Mouse (Mus musculus): Measurements from ENCODE around the gene 4930438A08Rik. TPM values are rescaled to one million over a fixed set of nuclear protein-coding genes. Genes with fewer than 3 reads are reported as not detected.

The 4930438A08Rik gene
- polyA plus RNA-seq, 1 experiment from 2014 or later = 0.08 TPM

DNA sequence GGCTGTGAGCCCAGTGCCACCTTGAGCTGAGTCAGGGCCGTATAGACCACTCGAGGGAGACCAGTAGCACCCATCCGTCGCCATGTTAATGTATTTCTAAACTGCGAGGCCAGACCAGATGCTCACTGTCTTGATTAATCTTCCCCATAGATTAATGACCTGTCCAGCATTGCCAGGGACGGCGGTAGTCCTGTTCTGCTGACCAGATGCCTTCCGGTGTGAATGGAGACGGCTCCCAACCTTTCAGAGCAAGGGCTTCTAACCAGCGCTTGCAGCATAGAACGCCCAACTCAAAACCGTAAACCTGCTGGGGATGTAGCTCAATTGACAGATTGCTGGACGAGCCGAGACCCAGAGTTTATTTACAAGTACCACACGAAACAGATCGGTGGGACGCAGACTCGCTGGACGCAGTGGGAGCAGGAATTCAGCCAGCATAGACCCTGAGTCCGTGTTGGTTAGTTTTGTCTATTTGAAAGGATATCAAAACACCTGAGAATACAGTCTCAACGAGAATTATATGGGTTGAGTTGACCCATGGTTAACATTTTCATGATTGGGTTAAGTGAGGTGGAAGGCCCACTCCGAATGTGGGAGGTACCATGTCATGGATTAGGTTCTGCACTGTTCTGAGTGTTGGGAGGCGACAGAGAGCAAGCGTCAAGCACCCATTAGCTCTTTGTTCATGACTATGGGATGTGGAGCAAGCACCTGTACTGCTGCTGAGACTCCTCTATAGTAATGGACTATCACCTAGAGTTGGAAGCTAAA, 49.2 kb downstream of the 4930438A08Rik start:
- Histone ChIP-seq H3K9me3 (ENCODE audit: control insufficient read depth, low read length) (no peaks in the 10 kb centered on the region), H3K4me3 (ENCODE audit: low read depth, low read length) (peak overlapping the region; percentile 73), H3K27me3 (ENCODE audit: control insufficient read depth, insufficient read depth, low read length) (no peaks in the 10 kb centered on the region), H3K27ac (ENCODE audit: low read depth, low read length) (peak overlapping the region; percentile 92), H3K36me3 (ENCODE audit: control insufficient read depth, insufficient read depth, low read length) (no peaks in the 10 kb centered on the region; the same call in 1 of the 2 replicates), H3K9ac (ENCODE audit: low read length) (peak overlapping the region; percentile 83), H3K4me2 (ENCODE audit: low read depth, low read length, severe bottlenecking) (peak overlapping the region; percentile 76), H3K4me1 (replicated peaks; ENCODE audit: control insufficient read depth, insufficient read depth, low read length) (peaks cover 6% of the 10 kb centered on the region; the same call in 1 of the 2 replicates)
- ATAC-seq (replicated peaks; ENCODE audit: low FRiP score) = no peak
- WGBS = 17% methylated on average over 24 of the region's 24 CpGs
- DNase-seq (ENCODE audit: low spot score) = no peak

DNA sequence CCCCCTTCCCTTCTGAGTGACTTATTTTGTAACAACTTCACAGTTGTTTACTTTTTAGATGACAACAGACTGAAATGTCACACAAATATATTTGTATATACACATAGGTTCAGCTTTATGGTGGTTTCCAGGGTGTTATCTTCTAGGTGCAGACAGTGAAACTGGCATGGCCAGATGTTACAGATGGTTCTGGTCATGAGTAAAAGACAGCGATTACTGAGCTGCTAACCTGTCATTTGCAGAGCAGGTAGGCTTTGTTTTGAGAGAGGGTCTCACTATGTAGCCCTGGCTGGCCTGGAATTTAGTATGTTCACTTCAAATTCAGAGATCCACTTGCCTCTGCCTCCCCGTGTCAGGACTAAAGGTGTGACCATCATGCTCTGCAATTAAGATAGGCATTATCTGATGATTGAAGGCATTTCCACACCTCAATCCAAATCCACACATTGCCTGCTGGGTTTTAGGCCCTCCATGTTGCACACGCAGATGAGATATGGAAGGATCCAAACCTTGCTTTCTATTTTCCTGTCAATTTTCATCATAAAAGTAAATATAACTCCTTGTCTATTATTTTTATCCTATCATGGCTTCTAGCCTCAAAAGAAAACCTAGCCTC, 50.1 kb downstream of the 4930438A08Rik start:
- Histone ChIP-seq H3K9me3 (ENCODE audit: control insufficient read depth, low read length) (no peaks in the 10 kb centered on the region), H3K4me1 (replicated peaks; ENCODE audit: control insufficient read depth, insufficient read depth, low read length) (peaks cover 12% of the 10 kb centered on the region; the same call in 1 of the 2 replicates), H3K9ac (ENCODE audit: low read length) (no peak overlapping the region), H3K27me3 (ENCODE audit: control insufficient read depth, insufficient read depth, low read length) (no peaks in the 10 kb centered on the region), H3K4me2 (ENCODE audit: low read depth, low read length, severe bottlenecking) (no peak overlapping the region), H3K27ac (ENCODE audit: low read depth, low read length) (no peak overlapping the region), H3K4me3 (ENCODE audit: low read depth, low read length) (no peak overlapping the region), H3K36me3 (ENCODE audit: control insufficient read depth, insufficient read depth, low read length) (no peaks in the 10 kb centered on the region; the same call in 1 of the 2 replicates)
- ATAC-seq (replicated peaks; ENCODE audit: low FRiP score) = no peak
- no peak for DNase-seq (ENCODE audit: low spot score)
- WGBS = 85% methylated on average over 3 of the region's 3 CpGs

DNA sequence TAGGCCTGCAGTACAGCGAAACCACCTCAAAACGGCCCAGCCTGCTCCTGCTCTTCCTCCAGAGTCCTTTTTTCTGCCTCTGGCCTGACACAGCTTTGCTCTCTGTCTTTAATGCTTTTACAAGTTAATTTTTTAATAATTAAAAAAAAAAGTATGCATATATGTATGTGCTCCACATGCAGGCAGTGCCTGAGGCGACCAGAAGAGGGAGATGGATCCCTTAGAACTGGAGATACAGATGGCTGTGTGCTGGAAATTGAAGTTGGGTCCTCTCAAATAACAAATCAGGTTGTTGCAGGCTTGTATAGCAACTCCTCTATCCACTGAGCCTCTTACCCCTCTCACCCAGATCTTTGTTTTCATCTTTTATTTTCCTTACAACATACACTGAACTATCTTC, 52.2 kb downstream of the 4930438A08Rik start:
- ATAC-seq (replicated peaks; ENCODE audit: low FRiP score) (no peak), DNase-seq (ENCODE audit: low spot score) (no peak)
- Histone ChIP-seq H3K27ac (ENCODE audit: low read depth, low read length) (no peak overlapping the region), H3K36me3 (ENCODE audit: control insufficient read depth, insufficient read depth, low read length) (no peaks in the 10 kb centered on the region; the same call in 1 of the 2 replicates), H3K27me3 (ENCODE audit: control insufficient read depth, insufficient read depth, low read length) (no peaks in the 10 kb centered on the region), H3K9me3 (ENCODE audit: control insufficient read depth, low read length) (no peaks in the 10 kb centered on the region), H3K9ac (ENCODE audit: low read length) (no peak overlapping the region), H3K4me2 (ENCODE audit: low read depth, low read length, severe bottlenecking) (no peak overlapping the region), H3K4me3 (ENCODE audit: low read depth, low read length) (no peak overlapping the region), H3K4me1 (replicated peaks; ENCODE audit: control insufficient read depth, insufficient read depth, low read length) (peaks cover 17% of the 10 kb centered on the region; the same call in 1 of the 2 replicates)
- 93% methylated on average over 3 of the region's 3 CpGs for WGBS

DNA sequence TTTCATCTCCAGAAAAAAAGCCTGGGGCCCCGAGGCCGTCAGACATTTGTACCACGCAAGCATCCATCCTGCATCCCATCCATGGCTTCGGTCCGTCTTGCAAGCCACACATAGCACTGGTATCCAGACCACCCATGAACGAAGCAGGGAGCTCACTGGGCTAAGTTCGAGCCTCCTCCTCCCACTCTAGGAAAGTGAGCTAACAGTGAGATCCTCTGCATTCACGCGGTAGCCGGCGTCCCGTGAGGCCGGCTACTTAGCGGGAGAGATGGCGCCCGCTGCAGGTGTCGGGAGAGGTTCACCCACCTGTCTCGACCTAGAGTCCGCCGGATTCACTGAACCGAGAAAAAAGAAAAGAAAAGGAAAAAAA, 55.3 kb downstream of the 4930438A08Rik start:
- H3K9me3 ChIP-seq (ENCODE audit: control insufficient read depth, low read length) = no peaks in the 10 kb centered on the region
- peak; percentile 43 for ATAC-seq (replicated peaks; ENCODE audit: low FRiP score)
- 0% methylated on average over 21 of the region's 21 CpGs for WGBS
- no peaks in the 10 kb centered on the region; the same call in 1 of the 2 replicates for H3K36me3 ChIP-seq (ENCODE audit: control insufficient read depth, insufficient read depth, low read length)
- H3K9ac ChIP-seq (ENCODE audit: low read length) = peak overlapping the region; percentile 89
- H3K27me3 ChIP-seq (ENCODE audit: control insufficient read depth, insufficient read depth, low read length) = no peaks in the 10 kb centered on the region
- DNase-seq (ENCODE audit: low spot score) = no peak
- H3K4me1 ChIP-seq (replicated peaks; ENCODE audit: control insufficient read depth, insufficient read depth, low read length) = peaks cover 11% of the 10 kb centered on the region; the same call in 1 of the 2 replicates
- H3K4me2 ChIP-seq (ENCODE audit: low read depth, low read length, severe bottlenecking) = peak overlapping the region; percentile 92
- H3K27ac ChIP-seq (ENCODE audit: low read depth, low read length) = peak overlapping the region; percentile 37
- H3K4me3 ChIP-seq (ENCODE audit: low read depth, low read length) = peak overlapping the region; percentile 87

DNA sequence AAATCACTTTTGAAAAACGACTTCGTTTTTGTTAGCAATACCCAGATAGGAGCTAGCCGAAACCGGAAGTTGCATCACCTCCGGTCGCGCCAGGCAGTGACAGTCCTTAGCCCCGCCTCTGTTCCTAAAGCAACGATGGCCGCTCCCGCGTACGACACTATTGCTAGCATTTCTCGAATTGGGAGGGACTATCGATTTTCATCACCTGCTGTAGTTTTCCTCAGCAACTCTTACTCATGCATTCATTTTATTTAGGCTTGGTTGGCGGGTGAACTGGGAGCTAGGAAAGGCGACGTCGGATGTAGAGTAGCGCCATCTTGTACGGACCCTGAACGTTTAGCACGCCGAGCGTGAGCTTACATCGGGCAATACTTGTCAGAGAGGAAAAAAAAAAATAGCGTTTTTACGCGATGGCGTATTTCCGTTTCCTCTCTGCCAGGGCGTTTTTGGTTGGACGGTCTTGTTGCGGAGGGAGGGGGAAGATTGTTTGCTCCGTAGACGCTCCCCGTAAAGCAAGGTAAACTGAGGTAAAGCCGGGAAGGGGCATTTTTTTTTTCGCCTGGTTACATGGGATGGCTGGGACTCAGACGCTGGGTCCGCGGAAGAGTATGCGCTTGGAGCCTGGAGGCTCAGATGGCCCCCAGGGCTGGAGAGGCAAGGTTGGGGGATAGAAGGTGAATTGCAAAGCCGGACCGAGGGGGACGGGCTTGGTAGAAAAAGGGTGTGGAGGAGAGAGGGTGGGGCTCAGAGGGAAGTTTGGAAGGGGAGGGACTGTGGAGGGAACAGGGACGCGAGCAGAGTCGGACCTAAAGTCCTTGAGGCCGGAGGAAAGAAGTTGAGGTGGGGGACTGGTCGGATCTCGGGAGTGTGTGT, 55.9 kb downstream of the 4930438A08Rik start, which contains the start of the genes Zfp672 and Sh3bp5l:
Gene Zfp672, minus strand, starts transcription at position 64 of the 873 bp plus-strand sequence.
Gene Sh3bp5l, plus strand, starts transcription at position 449 of the 873 bp plus-strand sequence.
- no peaks in the 10 kb centered on the region; the same call in 1 of the 2 replicates for H3K36me3 ChIP-seq (ENCODE audit: control insufficient read depth, insufficient read depth, low read length)
- WGBS = 0% methylated on average over 52 of the region's 52 CpGs
- ATAC-seq (replicated peaks; ENCODE audit: low FRiP score) = peak; percentile 92
- no peaks in the 10 kb centered on the region for H3K27me3 ChIP-seq (ENCODE audit: control insufficient read depth, insufficient read depth, low read length)
- H3K4me2 ChIP-seq (ENCODE audit: low read depth, low read length, severe bottlenecking) = peak within 1 kb of the TSS; percentile 92
- peak; percentile 89 for DNase-seq (ENCODE audit: low spot score)
- H3K9ac ChIP-seq (ENCODE audit: low read length) = peak within 1 kb of the TSS; percentile 89
- peak within 1 kb of the TSS; percentile 87 for H3K4me3 ChIP-seq (ENCODE audit: low read depth, low read length)
- H3K9me3 ChIP-seq (ENCODE audit: control insufficient read depth, low read length) = no peaks in the 10 kb centered on the region
- H3K27ac ChIP-seq (ENCODE audit: low read depth, low read length) = peak within 1 kb of the TSS; percentile 37
- peaks cover 11% of the 10 kb centered on the region; the same call in 1 of the 2 replicates for H3K4me1 ChIP-seq (replicated peaks; ENCODE audit: control insufficient read depth, insufficient read depth, low read length)

DNA sequence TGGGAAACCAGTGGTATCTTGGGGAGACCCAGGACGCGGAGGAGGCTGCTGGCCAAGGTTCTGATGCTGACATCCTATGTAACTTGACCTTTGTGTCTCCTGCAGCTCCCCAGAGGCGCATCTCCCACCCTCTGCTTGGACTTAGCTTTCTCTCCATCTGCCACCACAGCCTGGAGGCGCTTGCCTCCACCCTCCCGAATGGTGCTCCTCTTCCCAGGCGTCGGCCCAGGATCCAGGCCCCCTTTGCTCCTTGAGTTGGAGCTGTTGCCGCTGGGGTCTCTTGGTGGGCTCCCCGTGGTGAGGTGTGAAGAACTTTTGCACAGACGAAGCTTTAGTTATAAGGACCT, 56.5 kb downstream of the 4930438A08Rik start:
- Histone ChIP-seq H3K27me3 (ENCODE audit: control insufficient read depth, insufficient read depth, low read length) (no peaks in the 10 kb centered on the region), H3K27ac (ENCODE audit: low read depth, low read length) (no peak overlapping the region), H3K4me2 (ENCODE audit: low read depth, low read length, severe bottlenecking) (peak overlapping the region; percentile 87), H3K4me1 (replicated peaks; ENCODE audit: control insufficient read depth, insufficient read depth, low read length) (peaks cover 11% of the 10 kb centered on the region; the same call in 1 of the 2 replicates), H3K9ac (ENCODE audit: low read length) (peak overlapping the region; percentile 89), H3K9me3 (ENCODE audit: control insufficient read depth, low read length) (no peaks in the 10 kb centered on the region), H3K4me3 (ENCODE audit: low read depth, low read length) (peak overlapping the region; percentile 87), H3K36me3 (ENCODE audit: control insufficient read depth, insufficient read depth, low read length) (no peaks in the 10 kb centered on the region; the same call in 1 of the 2 replicates)
- peak; percentile 52 for DNase-seq (ENCODE audit: low spot score)
- ATAC-seq (replicated peaks; ENCODE audit: low FRiP score) = no peak
- WGBS = 22% methylated on average over 10 of the region's 10 CpGs

DNA sequence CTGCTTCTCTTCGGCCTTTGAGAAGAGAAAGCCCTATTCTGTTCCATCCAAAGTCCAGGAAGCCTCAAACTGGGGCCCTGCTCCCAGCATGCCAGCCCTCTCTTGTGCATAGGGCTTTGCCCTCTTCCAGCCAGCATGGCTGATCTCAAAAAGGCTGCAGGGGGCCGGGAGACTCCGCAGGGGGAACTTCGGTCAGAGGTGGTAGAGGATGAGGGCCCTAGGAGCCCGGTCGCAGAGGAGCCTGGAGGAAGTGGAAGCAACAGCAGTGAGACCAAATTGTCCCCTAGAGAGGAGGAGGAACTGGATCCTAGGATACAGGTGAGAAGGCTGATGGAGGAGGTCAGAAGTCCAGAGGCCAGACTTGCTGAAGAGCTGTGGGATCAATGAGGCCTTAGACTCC, 56.9 kb downstream of the 4930438A08Rik start:
- DNase-seq (ENCODE audit: low spot score) (peak; percentile 42), ATAC-seq (replicated peaks; ENCODE audit: low FRiP score) (no peak)
- no peak overlapping the region; the same call in 1 of the 2 replicates for H3K9ac ChIP-seq (ENCODE audit: low read length)
- WGBS = 90% methylated on average over 6 of the region's 6 CpGs
- H3K4me2 ChIP-seq (ENCODE audit: low read depth, low read length, severe bottlenecking) = peak overlapping the region; percentile 87
- H3K4me3 ChIP-seq (ENCODE audit: low read depth, low read length) = peak overlapping the region; percentile 87
- H3K4me1 ChIP-seq (replicated peaks; ENCODE audit: control insufficient read depth, insufficient read depth, low read length) = peaks cover 11% of the 10 kb centered on the region; the same call in 1 of the 2 replicates
- no peaks in the 10 kb centered on the region for H3K9me3 ChIP-seq (ENCODE audit: control insufficient read depth, low read length)
- no peaks in the 10 kb centered on the region; the same call in 1 of the 2 replicates for H3K36me3 ChIP-seq (ENCODE audit: control insufficient read depth, insufficient read depth, low read length)
- H3K27ac ChIP-seq (ENCODE audit: low read depth, low read length) = no peak overlapping the region
- no peaks in the 10 kb centered on the region for H3K27me3 ChIP-seq (ENCODE audit: control insufficient read depth, insufficient read depth, low read length)

DNA sequence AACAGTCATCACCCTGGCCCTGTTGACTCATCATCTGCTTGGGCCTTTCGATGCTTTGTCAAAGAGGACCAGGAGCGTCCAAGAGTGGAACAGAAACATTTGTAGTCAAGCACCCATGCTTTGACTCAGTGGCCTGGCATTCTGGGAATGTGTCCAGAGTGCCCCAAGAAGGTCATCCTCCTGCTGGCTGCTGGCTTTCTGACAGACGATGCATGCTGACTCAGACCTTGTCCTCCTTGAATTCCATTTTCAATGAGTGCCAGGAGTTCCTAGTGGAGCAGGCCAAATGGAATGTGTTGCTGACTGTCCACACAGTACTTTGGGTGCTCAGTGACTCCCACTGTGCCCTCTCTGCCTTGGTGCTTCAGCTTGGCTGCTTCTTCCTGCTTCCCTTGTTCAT, 60.1 kb downstream of the 4930438A08Rik start:
- Histone ChIP-seq H3K36me3 (ENCODE audit: control insufficient read depth, insufficient read depth, low read length) (peaks cover 6% of the 10 kb centered on the region; the same call in 1 of the 2 replicates), H3K9me3 (ENCODE audit: control insufficient read depth, low read length) (no peaks in the 10 kb centered on the region), H3K4me3 (ENCODE audit: low read depth, low read length) (no peak overlapping the region), H3K27ac (ENCODE audit: low read depth, low read length) (no peak overlapping the region), H3K27me3 (ENCODE audit: control insufficient read depth, insufficient read depth, low read length) (no peaks in the 10 kb centered on the region), H3K9ac (ENCODE audit: low read length) (no peak overlapping the region), H3K4me1 (replicated peaks; ENCODE audit: control insufficient read depth, insufficient read depth, low read length) (peaks cover 5% of the 10 kb centered on the region; the same call in 1 of the 2 replicates), H3K4me2 (ENCODE audit: low read depth, low read length, severe bottlenecking) (no peak overlapping the region)
- ATAC-seq (replicated peaks; ENCODE audit: low FRiP score) = no peak
- 87% methylated on average over 3 of the region's 3 CpGs for WGBS
- DNase-seq (ENCODE audit: low spot score) = no peak

Data from forebrain, embryonic 11.5 days (tissue).